Mouse (Mus musculus) spleen, adult 18-20 months (tissue): ENCODE measurements around the gene Fam129b.
"Not testable (repeated sequence)": the region's sequence is repeated elsewhere in the genome, so short reads cannot be mapped to it uniquely, and the experiment has no call there.

Source experiments
- DNase-seq, 2 experiments: peaks; one replicate each; pipeline ENCODE4 v3.0.0; 2022; ENCODE audit warnings: mixed read lengths in 2 of 2

Fam129b gene

GRCm38 (mm10) chr2:32875675-32876489 is at the start of gene Fam129b:
Fam129b (plus strand) TSS chr2:32876114.
- peak; percentile 72 to 85 for DNase-seq

- no peak for DNase-seq
Measured at GRCm38 (mm10) chr2:32828979-32829676, 46.8 kb upstream of the Fam129b start.

- peak in 1 of 2 experiments; percentile 34 for DNase-seq
Measured at GRCm38 (mm10) chr2:32834496-32834895, 41.4 kb upstream of the Fam129b start.

- DNase-seq: no peak
Measured at GRCm38 (mm10) chr2:32835588-32835987, 40.3 kb upstream of the Fam129b start.

GRCm38 (mm10) chr2:32838147-32838884 is 37.6 kb upstream of the Fam129b start:
- DNase-seq: no peak

GRCm38 (mm10) chr2:32839261-32839660 is 36.7 kb upstream of the Fam129b start:
- no peak for DNase-seq

- no peak for DNase-seq
Measured at GRCm38 (mm10) chr2:32841099-32841498, 34.8 kb upstream of the Fam129b start.

GRCm38 (mm10) chr2:32842558-32842957 is 33.4 kb upstream of the Fam129b start:
- no peak for DNase-seq

GRCm38 (mm10) chr2:32845572-32846100 is 30.3 kb upstream of the Fam129b start:
- DNase-seq: no peak

GRCm38 (mm10) chr2:32846101-32846804 is 29.7 kb upstream of the Fam129b start:
- peak in 1 of 2 experiments; percentile 43 for DNase-seq

GRCm38 (mm10) chr2:32846805-32847467 is 29.0 kb upstream of the Fam129b start, which contains the start of gene Stxbp1:
Stxbp1 (minus strand) TSS chr2:32847245.
- peak; percentile 82 to 90 for DNase-seq

- no peak for DNase-seq
Measured at GRCm38 (mm10) chr2:32847468-32847821, 28.5 kb upstream of the Fam129b start.

GRCm38 (mm10) chr2:32852156-32852555 is 23.8 kb upstream of the Fam129b start:
- peak in 1 of 2 experiments; percentile 20 for DNase-seq

GRCm38 (mm10) chr2:32853716-32854115 is 22.2 kb upstream of the Fam129b start:
- not testable (repeated sequence) for DNase-seq

- DNase-seq: peak; percentile 75 to 93
Measured at GRCm38 (mm10) chr2:32854206-32854605, 21.7 kb upstream of the Fam129b start.

- no peak for DNase-seq
Measured at GRCm38 (mm10) chr2:32855046-32855785, 20.7 kb upstream of the Fam129b start.

- no peak for DNase-seq
Measured at GRCm38 (mm10) chr2:32855790-32856465, 20.0 kb upstream of the Fam129b start.

GRCm38 (mm10) chr2:32857584-32857983 is 18.3 kb upstream of the Fam129b start:
- peak; percentile 47 to 71 for DNase-seq

- DNase-seq: peak in 1 of 2 experiments; percentile 65
Measured at GRCm38 (mm10) chr2:32859010-32859621, 16.8 kb upstream of the Fam129b start.

- no peak for DNase-seq
Measured at GRCm38 (mm10) chr2:32859622-32860012, 16.3 kb upstream of the Fam129b start.
